Mouse (Mus musculus) spleen, postnatal 14 days (tissue): ENCODE data around the gene Map2k4.

Experiments used
- DNase-seq, 2 experiments: peaks; one replicate each; pipeline ENCODE4 v3.0.0; 2021 to 2022; ENCODE audit warnings: low spot score in 2 of 2

Map2k4 gene

GRCm38 (mm10) chr11:65773946-65774656, 14.0 kb downstream of the Map2k4 start:
- DNase-seq = no peak

GRCm38 (mm10) chr11:65773535-65773934, 14.6 kb downstream of the Map2k4 start:
- DNase-seq = no peak

- DNase-seq = no peak
Measured at GRCm38 (mm10) chr11:65771546-65771945, 16.6 kb downstream of the Map2k4 start.

GRCm38 (mm10) chr11:65769990-65770389, 18.1 kb downstream of the Map2k4 start:
- no peak for DNase-seq

GRCm38 (mm10) chr11:65768445-65768844, 19.7 kb downstream of the Map2k4 start:
- DNase-seq = no peak

- DNase-seq = no peak
Measured at GRCm38 (mm10) chr11:65760912-65761311, 27.2 kb downstream of the Map2k4 start.

GRCm38 (mm10) chr11:65759350-65759749, 28.7 kb downstream of the Map2k4 start:
- no peak for DNase-seq

GRCm38 (mm10) chr11:65754161-65754560, 33.9 kb downstream of the Map2k4 start:
- no peak for DNase-seq

GRCm38 (mm10) chr11:65753593-65753992, 34.5 kb downstream of the Map2k4 start:
- no peak for DNase-seq

GRCm38 (mm10) chr11:65750546-65750945, 37.6 kb downstream of the Map2k4 start:
- no peak for DNase-seq

- DNase-seq = no peak
Measured at GRCm38 (mm10) chr11:65747433-65747832, 40.7 kb downstream of the Map2k4 start.

- no peak for DNase-seq
Measured at GRCm38 (mm10) chr11:65745707-65746333, 42.3 kb downstream of the Map2k4 start.

- no peak for DNase-seq
Measured at GRCm38 (mm10) chr11:65743866-65744265, 44.2 kb downstream of the Map2k4 start.

- DNase-seq = no peak
Measured at GRCm38 (mm10) chr11:65740811-65741210, 47.3 kb downstream of the Map2k4 start.

GRCm38 (mm10) chr11:65740390-65740789, 47.7 kb downstream of the Map2k4 start:
- DNase-seq = no peak

GRCm38 (mm10) chr11:65739880-65740279, 48.2 kb downstream of the Map2k4 start:
- DNase-seq = no peak

- DNase-seq = no peak
Measured at GRCm38 (mm10) chr11:65734656-65735055, 53.4 kb downstream of the Map2k4 start.

GRCm38 (mm10) chr11:65729623-65730217, 58.4 kb downstream of the Map2k4 start:
- no peak for DNase-seq

- DNase-seq = no peak
Measured at GRCm38 (mm10) chr11:65728906-65729305, 59.2 kb downstream of the Map2k4 start.

GRCm38 (mm10) chr11:65723715-65724114, 64.4 kb downstream of the Map2k4 start:
- no peak for DNase-seq

GRCm38 (mm10) chr11:65721615-65722014, 66.5 kb downstream of the Map2k4 start:
- DNase-seq = no peak

- no peak for DNase-seq
Measured at GRCm38 (mm10) chr11:65719960-65720359, 68.1 kb downstream of the Map2k4 start.

GRCm38 (mm10) chr11:65713830-65714229, 74.3 kb downstream of the Map2k4 start:
- no peak for DNase-seq
